Mouse (Mus musculus): ENCODE measurements around the gene Npas2.

- TF ChIP-seq CTCF (IDR thresholded peaks at IDR 0.05; ENCODE audit: borderline replicate concordance, insufficient read depth, low read depth, low read length) (no peak), POLR2A (IDR thresholded peaks at IDR 0.05; ENCODE audit: borderline replicate concordance, insufficient read depth, low read length) (no peak)
These were observed 169.0 kb downstream of the Npas2 start for GRCm38 (mm10) chr1:39362515-39362893.
